Mouse (Mus musculus) hindbrain, embryonic 10.5 days (tissue): Measurements from ENCODE around the gene Shprh. TPM values are rescaled to one million over a fixed set of nuclear protein-coding genes. Genes with fewer than 3 reads are reported as not detected.
"Not testable (repeated sequence)": the region's sequence is repeated elsewhere in the genome, so short reads cannot be mapped to it uniquely, and the experiment has no call there.

ENCODE experiments used
- DNase-seq: peaks from one replicate; pipeline ENCODE4 v3.0.0-alpha.2; 2017; ENCODE audit warnings: low spot score
- H3K27ac ChIP-seq: fragments of 300-500 bp; sonication (generic); 2 replicates; pipeline ENCODE4 v1.5.1; 2016; ENCODE audit warnings: mild to moderate bottlenecking, moderate library complexity
- H3K27me3 ChIP-seq: fragments of 300-500 bp; sonication (generic); 2 replicates; pipeline ENCODE4 v1.6.1; 2016; ENCODE audit warnings: mild to moderate bottlenecking; ENCODE audit not compliant: poor library complexity, insufficient read depth, severe bottlenecking
- H3K36me3 ChIP-seq: fragments of 300-500 bp; sonication (generic); 2 replicates; pipeline ENCODE4 v1.6.1; 2016; ENCODE audit warnings: mild to moderate bottlenecking, moderate library complexity
- H3K4me1 ChIP-seq: fragments of 300-500 bp; sonication (generic); replicated peaks from 2 replicates; pipeline ENCODE4 v1.6.1; 2016; ENCODE audit warnings: mild to moderate bottlenecking
- H3K4me3 ChIP-seq: fragments of 300-500 bp; sonication (generic); 2 replicates; pipeline ENCODE4 v1.5.1; 2016; ENCODE audit warnings: mild to moderate bottlenecking, moderate library complexity
- H3K9me3 ChIP-seq: fragments of 300-500 bp; sonication (generic); 2 replicates; pipeline ENCODE4 v1.6.1; 2016; ENCODE audit warnings: mild to moderate bottlenecking, moderate library complexity
- WGBS: fragments of 180-500 bp; shearing (Covaris S2); methylation state at CpG from one replicate; pipeline ENCODE4 v1.1.7; 2016; 5-methylcytosine and 5-hydroxymethylcytosine counted together
- polyA plus RNA-seq: library from polyadenylated mRNA; unstranded; fragments of >200 nt; fragmentation: Nextera tagmentation; extraction: Ambion mirVana; gene quantifications from 2 replicates; pipeline ENCODE4 v1.2.1, GENCODE M21; 2016

The Shprh gene
- polyA plus RNA-seq, 1 experiment from 2014 or later, result 17.2 TPM

DNA sequence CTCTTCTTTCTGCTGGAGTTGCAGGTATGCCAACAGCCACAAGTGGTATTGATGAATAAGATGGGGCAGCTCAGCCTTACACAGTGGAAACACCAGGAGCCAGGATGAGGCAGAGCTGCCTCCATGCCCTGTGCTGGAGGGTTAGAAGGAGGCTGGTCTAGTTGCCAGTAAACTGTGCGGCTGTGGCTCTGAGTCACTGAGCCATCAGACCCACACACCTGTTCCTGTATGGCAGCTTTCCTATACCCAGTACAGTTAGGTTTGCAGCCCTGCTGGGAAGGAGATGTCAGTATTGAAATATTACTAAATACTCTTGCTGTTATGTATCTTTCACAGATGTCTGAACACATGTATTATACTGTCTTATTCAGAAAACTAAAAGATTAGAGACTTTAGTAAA lies 48.1 kb downstream of the Shprh start:
- no peak for DNase-seq
- H3K4me1 ChIP-seq, result no peaks in the 10 kb centered on the region
- H3K27me3 ChIP-seq, result no peaks in the 10 kb centered on the region
- no peak overlapping the region for H3K27ac ChIP-seq
- 97% methylated on average over 1 of the region's 1 CpGs for WGBS
- H3K36me3 ChIP-seq, result peaks cover 87% of the 10 kb centered on the region
- no peaks in the 10 kb centered on the region for H3K9me3 ChIP-seq
- H3K4me3 ChIP-seq, result no peak overlapping the region

DNA sequence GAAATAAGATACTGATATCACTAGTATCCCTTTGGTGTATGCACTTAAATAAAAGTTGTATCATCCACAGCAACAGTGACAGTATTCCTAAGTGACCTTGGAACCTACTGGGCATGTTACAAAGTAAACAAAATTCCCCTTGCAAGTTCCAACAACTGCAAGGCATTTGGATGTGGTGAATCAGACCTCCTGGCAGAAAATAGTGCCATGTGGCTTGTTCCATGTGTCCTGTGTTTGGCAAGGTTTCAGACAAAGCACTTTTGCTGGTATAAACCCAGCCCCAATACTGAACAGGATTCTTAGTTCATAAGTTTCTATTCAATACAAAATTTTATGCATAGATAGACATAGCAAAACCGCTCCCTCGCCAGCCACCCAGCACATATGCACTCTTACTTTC lies 49.1 kb downstream of the Shprh start:
- peaks cover 87% of the 10 kb centered on the region for H3K36me3 ChIP-seq
- no peaks in the 10 kb centered on the region for H3K27me3 ChIP-seq
- WGBS, result 97% methylated on average over 2 of the region's 2 CpGs
- H3K4me1 ChIP-seq, result no peaks in the 10 kb centered on the region
- H3K9me3 ChIP-seq, result no peaks in the 10 kb centered on the region
- no peak overlapping the region for H3K27ac ChIP-seq
- DNase-seq, result no peak
- no peak overlapping the region for H3K4me3 ChIP-seq

DNA sequence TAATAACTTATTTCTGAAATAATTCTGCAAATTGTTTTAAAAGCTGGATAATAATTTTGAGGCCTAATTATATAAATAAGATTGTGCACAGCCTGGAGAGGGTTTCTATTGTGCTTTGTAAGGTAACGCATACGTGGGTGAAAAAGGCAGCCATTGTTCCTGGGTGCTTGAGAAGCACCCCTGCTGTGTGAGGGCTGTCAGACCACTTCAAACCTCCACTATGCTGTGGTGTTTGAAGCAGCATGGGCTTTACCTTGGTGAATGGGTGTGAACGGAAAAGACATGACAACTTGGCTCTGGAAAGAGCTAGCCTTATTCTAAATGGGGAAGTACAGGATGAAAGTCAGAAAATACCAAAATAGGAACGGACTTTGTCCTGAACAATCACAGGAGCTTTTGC lies 50.8 kb downstream of the Shprh start:
- H3K36me3 ChIP-seq, result peaks cover 76% of the 10 kb centered on the region
- DNase-seq, result no peak
- H3K27me3 ChIP-seq, result no peaks in the 10 kb centered on the region
- WGBS, result 63% methylated on average over 4 of the region's 4 CpGs
- no peak overlapping the region for H3K27ac ChIP-seq
- no peaks in the 10 kb centered on the region for H3K4me1 ChIP-seq
- H3K4me3 ChIP-seq, result no peak overlapping the region
- no peaks in the 10 kb centered on the region for H3K9me3 ChIP-seq

DNA sequence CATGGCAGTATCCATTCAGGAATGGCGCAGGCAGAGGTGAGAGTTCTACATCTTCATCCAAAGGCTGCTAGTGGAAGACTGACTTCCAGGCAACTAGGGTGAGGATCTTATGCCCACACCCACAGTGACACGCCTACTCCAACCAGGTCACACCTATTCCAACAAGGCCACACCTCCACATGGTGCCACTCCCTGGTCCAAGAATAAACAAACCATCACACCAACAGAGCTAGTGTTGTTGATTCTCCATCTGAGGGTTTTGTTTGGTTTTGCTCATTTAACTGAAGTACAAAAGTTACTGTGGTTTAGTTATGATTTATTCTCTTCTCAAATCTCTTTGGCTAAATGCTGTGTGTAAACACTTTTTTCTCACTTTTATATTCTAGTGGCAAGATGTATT lies 56.7 kb downstream of the Shprh start:
- not testable (repeated sequence) for H3K4me1 ChIP-seq, H3K9me3 ChIP-seq, H3K4me3 ChIP-seq, H3K27ac ChIP-seq, DNase-seq, H3K27me3 ChIP-seq
- WGBS, result 87% methylated on average over 2 of the region's 2 CpGs
- H3K36me3 ChIP-seq, result peaks cover 70% of the 10 kb centered on the region

- no peak for DNase-seq
- H3K27me3 ChIP-seq, result no peaks in the 10 kb centered on the region
- H3K4me3 ChIP-seq, result no peak overlapping the region
- 94% methylated on average over 1 of the region's 1 CpGs for WGBS
- H3K9me3 ChIP-seq, result no peaks in the 10 kb centered on the region
- H3K36me3 ChIP-seq, result peaks cover 82% of the 10 kb centered on the region
- no peaks in the 10 kb centered on the region for H3K4me1 ChIP-seq
- no peak overlapping the region for H3K27ac ChIP-seq
Measured at GRCm38 (mm10) chr10:11208670-11209069, 59.4 kb downstream of the Shprh start.

GRCm38 (mm10) chr10:11212003-11212402 lies 62.8 kb downstream of the Shprh start:
- no peak for DNase-seq
- Histone ChIP-seq H3K36me3 (peaks cover 90% of the 10 kb centered on the region), H3K4me3 (no peak overlapping the region), H3K27ac (no peak overlapping the region), H3K27me3 (no peaks in the 10 kb centered on the region), H3K9me3 (no peaks in the 10 kb centered on the region), H3K4me1 (no peaks in the 10 kb centered on the region)
- WGBS, result 88% methylated on average over 4 of the region's 4 CpGs

- H3K36me3 ChIP-seq, result no peaks in the 10 kb centered on the region
- WGBS, result 91% methylated on average over 3 of the region's 3 CpGs
- no peak overlapping the region for H3K27ac ChIP-seq
- no peak overlapping the region for H3K4me3 ChIP-seq
- 0 out of 2 replicates have a peak, but pooled peaks cover 3% of the 10 kb centered on the region for H3K4me1 ChIP-seq
- no peak for DNase-seq
- H3K27me3 ChIP-seq, result no peaks in the 10 kb centered on the region
- H3K9me3 ChIP-seq, result no peaks in the 10 kb centered on the region
Measured at GRCm38 (mm10) chr10:11226442-11226841, 77.2 kb downstream of the Shprh start.

- no peaks in the 10 kb centered on the region for H3K36me3 ChIP-seq
- no peak for DNase-seq
- 51% methylated on average over 6 of the region's 6 CpGs for WGBS
Measured at GRCm38 (mm10) chr10:11229545-11230178, 80.4 kb downstream of the Shprh start.

GRCm38 (mm10) chr10:11233208-11233607 lies 84.0 kb downstream of the Shprh start:
- WGBS, result 82% methylated on average over 3 of the region's 3 CpGs
- no peak overlapping the region for H3K27ac ChIP-seq
- no peak for DNase-seq

More at GRCm38 (mm10) chr10:11229545-11230178, 80.4 kb downstream of the Shprh start:
- H3K4me3 ChIP-seq, result no peak overlapping the region
- H3K27me3 ChIP-seq, result no peaks in the 10 kb centered on the region
- H3K27ac ChIP-seq, result no peak overlapping the region
- H3K9me3 ChIP-seq, result no peaks in the 10 kb centered on the region
- H3K4me1 ChIP-seq, result 0 out of 2 replicates have a peak, but pooled peaks cover 3% of the 10 kb centered on the region

DNA sequence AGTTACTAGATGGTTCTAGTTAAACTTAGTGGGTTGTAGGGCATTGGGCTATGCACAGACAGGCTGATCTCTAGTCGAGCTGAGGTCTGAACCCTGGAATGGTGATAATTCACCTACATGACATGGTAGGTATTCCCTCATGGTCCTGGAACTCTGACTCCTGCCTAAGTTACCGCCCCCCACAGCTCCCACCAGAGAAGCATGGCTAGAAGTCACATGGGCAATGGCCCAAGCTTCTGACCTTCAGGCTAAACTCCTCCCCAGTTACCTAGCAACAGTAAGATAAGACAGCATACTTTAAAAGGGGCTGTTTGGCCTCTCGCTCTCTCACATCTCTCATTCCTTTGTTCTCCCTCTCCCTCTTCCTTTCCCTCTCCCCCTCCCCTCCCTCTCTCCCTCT lies 93.8 kb downstream of the Shprh start:
- not testable (repeated sequence) for H3K4me1 ChIP-seq, H3K9me3 ChIP-seq, H3K36me3 ChIP-seq, DNase-seq, H3K27ac ChIP-seq, H3K27me3 ChIP-seq, H3K4me3 ChIP-seq
- 54% methylated on average over 3 of the region's 3 CpGs for WGBS

More at GRCm38 (mm10) chr10:11233208-11233607, 84.0 kb downstream of the Shprh start:
- no peaks in the 10 kb centered on the region for H3K9me3 ChIP-seq
- no peak overlapping the region for H3K4me3 ChIP-seq
- 0 out of 2 replicates have a peak, but pooled peaks cover 3% of the 10 kb centered on the region for H3K4me1 ChIP-seq
- no peaks in the 10 kb centered on the region for H3K36me3 ChIP-seq
- no peaks in the 10 kb centered on the region for H3K27me3 ChIP-seq

DNA sequence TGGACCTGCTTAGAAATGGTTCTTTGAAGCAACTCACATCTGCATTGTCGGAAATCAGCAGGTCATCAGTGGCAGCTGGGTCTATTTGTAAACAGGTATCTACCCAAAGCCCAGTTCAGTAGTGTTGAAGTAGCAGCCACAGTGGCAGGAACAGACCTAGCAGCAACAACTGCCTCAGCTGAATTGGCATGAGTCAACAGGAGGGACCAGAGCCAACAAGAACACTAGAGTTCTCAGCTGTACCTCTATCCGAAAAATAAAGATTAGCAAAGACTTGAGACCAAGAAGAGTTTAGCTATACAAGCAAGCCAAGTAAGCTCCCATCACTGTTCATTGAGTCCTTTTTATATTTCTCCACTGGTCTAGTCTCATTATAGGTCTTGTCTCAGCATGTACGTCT lies 99.0 kb downstream of the Shprh start:
- H3K36me3 ChIP-seq, result no peaks in the 10 kb centered on the region
- no peak overlapping the region for H3K27ac ChIP-seq
- no peaks in the 10 kb centered on the region for H3K27me3 ChIP-seq
- no peaks in the 10 kb centered on the region for H3K9me3 ChIP-seq
- H3K4me1 ChIP-seq, result peaks cover 4% of the 10 kb centered on the region
- WGBS, result 85% methylated on average over 3 of the region's 3 CpGs
- H3K4me3 ChIP-seq, result no peak overlapping the region
- no peak for DNase-seq

DNA sequence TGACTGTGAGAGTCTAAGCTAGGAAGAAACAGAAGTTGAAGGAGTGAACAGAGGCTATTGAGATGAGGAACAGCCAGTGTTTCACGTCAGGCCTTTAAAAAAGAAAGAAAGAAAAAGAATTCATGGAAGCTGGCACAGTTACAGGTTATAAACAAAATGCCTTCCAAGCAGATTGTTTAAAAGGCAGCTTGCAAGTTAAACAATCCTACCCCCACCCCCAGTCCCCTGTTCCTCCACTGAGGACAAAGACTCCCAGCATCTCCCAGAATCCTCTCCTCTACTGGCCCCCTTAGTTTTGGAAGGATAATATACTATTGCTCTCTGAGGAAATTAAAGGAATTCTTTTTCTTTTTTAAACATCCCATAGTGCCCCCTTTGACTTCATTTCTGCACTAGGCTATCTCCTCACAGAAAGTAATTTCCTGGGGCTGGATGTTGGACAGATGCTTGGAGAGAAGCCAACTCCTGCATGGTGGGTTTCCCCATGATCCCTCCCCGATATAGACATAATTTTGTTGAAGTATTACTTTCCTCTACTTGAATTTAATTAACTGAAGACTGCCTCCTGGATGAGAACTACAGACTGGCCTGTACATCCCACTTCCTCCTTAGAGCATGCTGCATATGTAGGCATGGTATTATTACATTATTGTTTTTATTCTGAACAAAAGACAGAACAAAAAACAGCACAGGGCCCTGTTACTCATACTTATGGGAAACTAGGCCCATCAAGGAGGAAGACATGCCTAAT lies 101.2 kb downstream of the Shprh start:
- WGBS, result 72% methylated on average over 2 of the region's 2 CpGs

DNA sequence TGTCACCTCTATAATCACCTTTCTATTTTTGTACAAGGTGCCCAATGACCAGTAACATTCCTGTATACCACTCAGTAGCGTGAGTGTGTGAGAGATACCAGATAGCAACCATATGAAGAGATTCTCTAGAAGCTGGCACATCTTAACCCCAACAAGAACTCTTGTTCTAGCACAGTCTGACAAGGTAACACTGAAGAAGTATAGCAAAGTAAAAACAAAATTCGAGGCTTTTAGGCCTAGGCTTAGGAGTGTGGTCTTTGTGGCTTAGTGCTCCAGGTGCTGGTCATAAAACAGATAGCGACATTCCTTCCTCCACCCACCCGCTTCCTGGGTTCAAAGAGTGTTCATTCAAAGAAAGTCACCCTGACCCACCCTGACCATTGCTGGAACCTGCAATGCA lies 104.4 kb downstream of the Shprh start:
- not testable (repeated sequence) for H3K4me3 ChIP-seq, H3K27me3 ChIP-seq, H3K36me3 ChIP-seq, H3K4me1 ChIP-seq, DNase-seq, H3K27ac ChIP-seq, H3K9me3 ChIP-seq
- 90% methylated on average over 4 of the region's 4 CpGs for WGBS

More for the DNA sequence above, 101.2 kb downstream of the Shprh start:
- no peak for DNase-seq
- Histone ChIP-seq H3K4me3 (no peak overlapping the region), H3K27ac (no peak overlapping the region), H3K4me1 (no peaks in the 10 kb centered on the region), H3K36me3 (no peaks in the 10 kb centered on the region), H3K9me3 (no peaks in the 10 kb centered on the region), H3K27me3 (no peaks in the 10 kb centered on the region)
